Comparison of ENCODE assay signal across 24 mouse cellular contexts in the genomic region with DNA sequence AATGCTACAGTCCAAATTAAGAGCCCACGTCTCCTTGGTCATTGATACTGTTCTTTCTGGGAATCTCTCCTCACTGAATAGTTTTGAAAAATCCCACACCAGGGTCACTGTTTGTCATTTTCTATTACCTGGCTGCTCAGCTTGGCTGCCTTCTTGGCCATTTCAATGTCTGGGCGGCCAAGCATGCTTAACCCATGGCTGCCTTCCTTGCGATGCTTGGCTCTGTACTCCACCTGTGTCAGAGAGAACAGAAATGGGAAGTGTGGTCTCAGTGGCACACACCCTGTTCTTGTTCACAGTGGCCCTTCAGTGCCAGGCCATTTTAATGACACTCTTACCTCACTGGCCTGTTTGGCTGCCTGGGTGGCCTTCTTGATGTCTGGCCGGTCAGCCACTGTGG.
DNase-seq lines count a peak whose midpoint lies in the region; ATAC-seq and TF ChIP-seq lines count a peak whose summit lies in the region.
"Had no signal": no experiment of that assay in that cellular context is flagged by ENCODE, and none has a peak within 500 bp of the region (broad histone marks: within the 10 kb centered on the region; RNA-seq: fewer than 3 reads in every experiment).

No protein-coding gene starts in this region.

- peak overlapping the region; percentile 77 for H3K27ac ChIP-seq in cerebellum, adult 2 months (ENCODE audit: insufficient read depth, low read length)
- H3K27ac ChIP-seq: forebrain, embryonic 10.5 days; forebrain, embryonic 13.5 days; heart, embryonic 15.5 days; hindbrain, embryonic 14.5 days; hindbrain, postnatal 0 days had no signal

- H3K4me1 ChIP-seq in cerebellum, adult 2 months (ENCODE audit: control insufficient read depth, insufficient read depth, low read length): peaks cover 27% of the 10 kb centered on the region
- H3K4me1 ChIP-seq: forebrain, embryonic 10.5 days; forebrain, embryonic 13.5 days; heart, embryonic 15.5 days had no signal

- no peak overlapping the region for H3K4me3 ChIP-seq in cerebellum, adult 2 months (replicated peaks; ENCODE audit: insufficient read depth, low read depth, low read length)
- H3K4me3 ChIP-seq: forebrain, embryonic 10.5 days; forebrain, embryonic 13.5 days; heart, embryonic 12.5 days; heart, embryonic 15.5 days had no signal

- no peak for ATAC-seq in cerebellum, adult (ENCODE audit: insufficient number of reproducible peaks, low FRiP score, low TSS enrichment)
- ATAC-seq: activated CD4-positive, CD25-positive, alpha-beta regulatory T cell, adult 4 months; forebrain, embryonic 13.5 days; forebrain, embryonic 16.5 days; hindbrain, postnatal 0 days; inflammation-experienced regulatory T-cells, adult 6 months; intestine, embryonic 16.5 days had no signal

- DNase-seq in cerebellum, adult 2 months: no peak
- DNase-seq in cerebellum, postnatal 14 days: peak; percentile 46 to 67
- DNase-seq in cerebellum, postnatal 25 days: no peak
- DNase-seq in spleen, postnatal 36 days (ENCODE audit: low spot score in 2 of 2): peak; percentile 18 to 29
- DNase-seq in spleen, postnatal 14 days (ENCODE audit: low spot score in 2 of 2): no peak
- no peak for DNase-seq in thymus, postnatal 0 days (ENCODE audit: low spot score)
- DNase-seq: adrenal gland, adult 8-10 months; adrenal gland, postnatal 25 days; gastrocnemius, postnatal 25 days; heart, adult 18-20 months; heart, postnatal 10 days; heart, postnatal 4 days; kidney, adult 18-20 months had no signal

- no peak for TF ChIP-seq CTCF in cerebellum, adult 2 months (IDR thresholded peaks at IDR 0.05; ENCODE audit: borderline replicate concordance, insufficient read depth, low read depth, low read length)

- no peak for TF ChIP-seq POLR2A in cerebellum, adult 2 months (IDR thresholded peaks at IDR 0.05; ENCODE audit: borderline replicate concordance, insufficient read depth, low read length)

- 64% methylated on average over 4 of the region's 4 CpGs for WGBS in cerebellum, adult 2 months

- H3K27me3 ChIP-seq in cerebellum, adult 2 months (ENCODE audit: control insufficient read depth, insufficient read depth, low read length): no peaks in the 10 kb centered on the region
- H3K27me3 ChIP-seq: forebrain, embryonic 13.5 days; heart, embryonic 12.5 days; heart, embryonic 15.5 days had no signal

Comparison
In these comparisons a context has a peak if more than half of its experiments do, and no peak if none do; other contexts are left out.
1. DNase-seq: peak in cerebellum, postnatal 14 days (2 of 2) and spleen, postnatal 36 days (2 of 2); none in cerebellum, adult 2 months (0 of 2), cerebellum, postnatal 25 days (0 of 2), spleen, postnatal 14 days (0 of 2) and thymus, postnatal 0 days (single experiment).